Mouse (Mus musculus) heart, adult 8-10 months (tissue): ENCODE results near the gene Mdp1. TPM values are rescaled to one million over a fixed set of nuclear protein-coding genes. Genes with fewer than 3 reads are reported as not detected.

ENCODE experiments used
- DNase-seq: peaks from one replicate; pipeline ENCODE4 v3.0.0; 2022; ENCODE audit warnings: low spot score
- total RNA-seq, 4 experiments: library from RNA; stranded (reverse); gene quantifications; 2 replicates each; pipeline ENCODE4 v1.2.4; 2022

Gene Mdp1
- total RNA-seq: 10 to 100 TPM; 46.2 to 64.1 (median 52.7) TPM

DNA sequence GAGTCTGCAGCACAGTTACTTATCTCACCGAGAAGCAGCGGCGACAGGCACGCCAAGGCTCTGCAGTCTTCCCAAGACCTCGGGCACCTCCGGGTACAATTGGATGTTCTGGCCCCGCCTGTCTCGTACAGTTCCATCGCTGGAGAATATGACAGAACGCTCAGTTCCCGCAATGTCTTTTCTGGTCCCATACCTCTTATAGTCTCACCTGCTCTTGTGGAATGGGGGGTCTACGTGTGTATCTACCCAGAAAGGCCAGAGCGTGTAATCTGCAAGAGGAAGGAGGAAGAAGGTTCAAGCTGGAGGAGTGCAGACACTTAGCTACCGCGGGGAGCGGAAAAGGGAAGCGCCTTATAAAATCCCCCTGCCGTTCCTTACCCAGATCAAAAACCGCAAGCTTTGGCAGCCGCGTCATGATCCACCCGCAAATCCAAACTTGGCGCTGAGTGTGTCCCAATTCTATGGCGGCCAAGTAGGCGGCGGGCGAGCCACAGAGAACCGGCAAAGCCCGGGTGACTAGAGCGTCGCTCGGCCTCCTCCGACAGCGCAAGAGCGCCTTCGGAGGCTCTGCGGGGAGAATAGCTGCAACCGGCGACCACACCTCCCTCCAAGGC lies at the start of gene Mdp1:
Gene Mdp1, minus strand, starts transcription at position 549 of the 614 bp plus-strand sequence.
- peak; percentile 64 for DNase-seq

DNA sequence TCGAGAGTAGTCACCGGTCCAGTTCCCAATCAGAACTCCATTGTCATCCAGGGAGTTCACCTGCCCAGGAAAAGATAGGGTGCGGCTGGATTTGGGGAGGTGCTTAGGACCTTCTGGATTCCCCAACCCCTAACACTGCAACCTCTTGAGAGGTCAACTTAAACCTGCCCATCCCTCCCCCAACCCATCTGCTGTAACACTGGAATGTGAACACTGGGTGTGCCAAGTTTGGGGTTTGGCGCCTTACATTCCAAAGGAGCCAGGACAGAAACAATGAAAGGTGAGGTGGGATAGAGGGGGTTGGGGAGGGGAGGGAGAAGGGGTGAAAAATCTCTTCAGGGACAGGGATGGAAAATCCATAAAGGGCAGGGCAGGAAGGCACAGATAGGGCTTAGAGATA lies 49.2 kb upstream of the Mdp1 start:
- DNase-seq: no peak

DNA sequence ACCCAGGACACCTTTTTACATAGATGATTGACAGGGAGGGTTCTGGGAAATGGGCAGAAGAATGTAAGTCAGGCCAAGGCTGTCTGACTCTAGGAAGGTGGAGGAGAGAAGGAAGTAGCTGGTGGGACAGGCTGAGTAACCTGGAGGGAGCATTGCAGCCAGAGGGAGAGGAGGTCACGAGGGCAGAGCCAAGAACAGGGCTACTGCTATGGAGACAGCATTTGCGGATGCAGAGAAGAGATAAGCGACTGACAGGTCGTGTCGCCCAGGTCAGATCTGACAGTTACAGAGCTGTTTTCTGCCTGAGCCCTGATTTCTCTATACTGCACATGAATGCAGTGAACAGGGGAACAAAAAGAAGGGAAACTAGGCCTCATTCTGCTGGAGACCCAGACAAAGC lies 47.1 kb upstream of the Mdp1 start:
- no peak for DNase-seq

DNA sequence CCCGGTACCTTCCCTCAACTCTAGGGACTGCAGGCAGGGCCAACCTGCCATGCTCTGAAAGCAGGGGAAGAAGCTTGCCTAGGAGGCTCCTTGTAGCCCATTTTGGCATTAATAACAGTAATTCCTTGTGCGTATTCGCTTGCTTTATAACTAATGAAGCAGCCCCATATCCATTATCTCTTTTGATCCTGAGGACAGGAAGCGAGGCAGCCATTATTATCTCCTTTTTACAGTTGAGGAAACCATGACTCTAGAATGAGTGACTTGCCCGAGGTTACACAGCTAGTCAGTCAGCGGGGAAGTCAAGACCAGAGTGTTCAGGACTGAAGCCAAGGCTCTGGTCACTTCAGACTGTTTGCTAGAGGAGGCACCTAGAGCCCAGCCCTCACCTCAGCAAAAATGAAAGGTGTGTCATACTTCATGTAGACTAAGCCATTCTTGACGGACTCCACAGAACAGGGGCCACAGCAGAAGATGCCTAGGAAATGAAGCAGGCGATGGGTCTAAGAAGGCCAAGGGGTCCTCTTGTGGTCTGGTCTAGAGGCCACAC lies 45.8 kb upstream of the Mdp1 start:
- no peak for DNase-seq

DNA sequence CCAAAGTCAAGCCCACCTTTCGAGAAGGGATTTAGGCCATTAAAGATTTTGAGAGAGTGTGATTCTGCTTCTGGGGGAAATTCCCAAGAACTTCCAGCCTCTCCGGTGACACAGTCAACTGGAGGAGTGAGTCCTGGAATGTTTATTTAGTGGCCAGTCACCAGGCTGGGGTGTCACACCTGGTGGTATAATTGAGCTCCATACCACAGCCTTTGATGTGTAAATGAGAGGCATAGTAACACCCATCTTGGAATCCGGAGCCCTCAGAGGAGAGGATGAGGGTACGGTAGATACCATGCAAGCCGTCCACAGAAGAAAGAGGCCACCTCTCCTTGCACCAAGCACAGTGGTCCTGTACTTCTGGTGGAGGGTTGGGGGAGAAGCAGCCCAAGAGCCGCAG lies 42.5 kb upstream of the Mdp1 start:
- no peak for DNase-seq

DNA sequence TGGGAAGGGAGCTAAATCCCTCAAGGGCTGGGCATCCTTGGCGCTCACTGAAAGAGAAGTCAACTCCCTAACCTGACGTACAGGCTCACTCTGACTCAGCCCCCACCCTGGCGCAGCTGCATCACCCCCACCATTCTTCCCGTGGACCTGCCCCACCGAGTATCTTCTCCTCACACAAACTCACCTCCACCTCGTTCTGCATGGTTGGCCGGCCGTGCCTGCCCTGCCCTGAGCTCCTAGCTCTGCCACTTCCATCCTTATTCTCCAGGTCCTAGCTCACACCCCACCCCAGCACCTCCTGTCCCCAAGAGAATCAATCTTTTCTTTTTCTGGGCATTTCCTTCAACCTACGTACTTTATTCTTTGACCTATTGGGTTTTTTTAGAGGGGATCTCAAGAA lies 40.8 kb upstream of the Mdp1 start:
- DNase-seq: no peak

DNA sequence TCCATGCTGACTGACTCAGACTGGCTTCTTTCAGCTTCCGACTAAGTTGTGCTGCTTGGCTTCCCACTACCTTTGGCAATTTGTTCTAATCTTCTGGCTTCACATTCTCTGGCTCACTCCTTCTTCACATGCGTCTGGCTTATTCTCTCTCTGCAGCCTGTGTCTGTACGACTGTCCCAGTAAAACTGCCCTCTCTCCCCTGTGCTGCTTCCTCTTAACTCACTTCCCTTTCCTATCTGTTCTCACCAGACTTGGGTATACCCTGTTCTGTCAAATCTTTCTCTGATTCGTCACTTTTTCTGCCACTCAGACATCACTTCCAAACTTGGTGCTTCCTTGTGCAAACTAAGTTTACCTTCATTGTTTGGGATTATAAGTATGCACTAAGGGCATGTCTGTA lies 36.9 kb upstream of the Mdp1 start:
- no peak for DNase-seq

DNA sequence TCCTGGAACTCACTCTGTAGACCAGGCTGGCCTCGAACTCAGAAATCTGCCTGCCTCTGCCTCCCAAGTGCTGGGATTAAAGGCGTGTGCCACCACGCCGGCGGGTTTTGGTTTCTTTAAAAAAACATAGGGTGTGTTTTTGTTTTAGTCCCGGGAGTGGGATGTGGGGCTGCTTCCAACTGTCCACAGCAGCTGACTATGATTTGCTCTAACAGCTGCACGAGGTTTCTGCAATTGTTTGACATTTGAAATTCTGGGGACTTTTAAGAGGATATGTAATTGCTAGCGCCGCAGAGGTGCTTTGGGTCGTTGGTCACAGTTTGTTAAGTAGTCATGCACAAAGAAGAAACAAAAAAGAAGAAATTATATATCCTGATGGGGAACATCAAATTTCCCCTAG lies 29.1 kb upstream of the Mdp1 start:
- DNase-seq: no peak

DNA sequence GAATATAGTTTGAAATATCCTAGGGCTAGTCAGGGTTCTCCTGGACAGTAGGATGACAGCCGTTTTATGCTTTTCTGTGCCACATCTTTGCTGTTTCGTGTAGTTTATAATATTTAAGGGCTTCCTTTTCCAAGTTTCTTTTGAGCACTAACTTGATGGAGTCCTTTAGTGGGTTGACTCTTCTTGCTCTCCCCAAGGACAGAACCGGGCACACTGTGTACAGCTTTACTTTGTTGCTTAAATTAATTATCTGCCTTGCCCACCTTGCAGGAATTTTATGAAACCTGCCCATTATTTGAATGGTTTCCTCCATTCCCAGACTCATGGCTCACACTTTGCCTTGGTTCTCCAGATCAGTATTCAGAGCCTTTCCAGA lies 21.8 kb upstream of the Mdp1 start:
- no peak for DNase-seq

DNA sequence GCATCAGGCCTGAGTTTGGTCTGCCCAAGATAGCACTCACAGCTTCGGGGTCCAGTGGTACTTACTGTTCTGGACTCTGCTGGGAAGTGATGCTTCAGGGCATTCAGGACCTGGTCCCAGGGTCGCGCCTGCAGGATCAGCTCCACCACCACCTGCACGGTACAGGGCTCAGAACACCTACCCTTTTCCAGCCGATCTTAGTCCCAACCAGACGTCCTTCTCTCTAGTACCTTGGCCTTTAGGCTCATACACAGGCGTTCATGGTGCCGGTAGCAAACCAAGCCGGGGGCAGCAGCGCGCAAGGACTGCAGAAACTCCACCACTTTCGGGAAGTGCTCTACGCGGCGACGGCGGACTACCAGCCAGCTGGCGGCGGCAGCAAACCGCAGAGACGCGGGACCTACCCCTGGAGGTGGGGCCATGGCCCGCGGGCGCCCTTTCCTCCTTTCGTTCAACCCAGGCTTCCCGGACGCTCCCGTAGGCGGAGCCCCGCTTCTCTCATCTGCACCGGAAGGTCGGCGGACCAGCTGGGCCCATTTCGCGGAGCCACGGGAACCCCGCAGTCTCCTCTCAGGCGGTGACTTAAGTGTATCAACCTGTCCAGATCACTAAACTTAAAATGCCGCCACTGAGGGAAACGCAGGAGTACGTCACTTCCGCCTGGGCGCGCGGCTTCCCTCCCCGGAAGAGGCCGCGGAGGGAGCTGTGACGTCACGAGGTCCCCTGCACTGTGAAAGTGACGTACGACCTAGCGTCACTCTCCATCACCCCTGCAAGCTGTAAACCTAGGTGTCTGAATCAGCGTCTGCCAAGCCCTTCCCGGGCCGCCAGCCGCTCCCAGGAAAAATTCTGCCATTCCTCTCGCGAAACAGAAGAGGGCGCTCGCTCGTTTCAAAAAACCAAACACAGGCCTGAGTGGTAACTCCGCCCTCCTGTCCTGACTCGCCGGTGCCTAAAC lies 21.1 kb upstream of the Mdp1 start, which contains the start of gene Tinf2:
Gene Tinf2, minus strand, starts transcription at position 661 of the 958 bp plus-strand sequence.
- DNase-seq: peak; percentile 91

DNA sequence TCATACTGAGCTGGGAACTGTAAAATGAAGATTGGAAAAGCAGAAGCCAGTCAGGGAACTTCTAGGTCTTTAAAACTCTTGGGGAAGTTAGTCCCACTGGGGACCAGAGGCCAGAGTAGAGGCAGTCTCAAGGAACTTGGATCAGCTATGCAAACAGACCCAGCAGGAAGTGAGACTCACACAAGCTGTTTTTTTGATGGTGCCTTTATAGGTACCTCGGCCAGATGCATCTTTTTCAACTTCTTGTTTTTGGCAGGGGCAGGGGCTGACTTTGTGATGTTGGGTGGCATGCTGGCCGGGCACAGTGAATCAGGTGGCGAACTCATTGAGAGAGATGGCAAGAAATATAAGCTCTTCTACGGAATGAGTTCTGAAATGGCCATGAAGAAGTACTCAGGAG lies 17.3 kb upstream of the Mdp1 start:
- DNase-seq: no peak

DNA sequence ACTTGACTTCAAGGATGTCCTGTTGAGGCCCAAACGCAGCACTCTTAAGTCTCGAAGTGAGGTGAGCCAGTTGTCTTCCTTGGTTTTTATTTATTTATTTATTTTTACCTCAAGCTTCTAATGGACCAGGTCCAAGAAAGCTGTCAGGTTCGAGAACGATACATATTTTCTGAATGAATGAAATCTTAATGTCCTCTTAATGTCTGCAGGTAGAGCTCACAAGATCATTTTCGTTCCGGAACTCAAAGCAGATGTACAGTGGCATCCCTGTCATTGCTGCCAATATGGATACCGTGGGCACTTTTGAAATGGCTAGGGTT lies 12.4 kb upstream of the Mdp1 start:
- DNase-seq: no peak

DNA sequence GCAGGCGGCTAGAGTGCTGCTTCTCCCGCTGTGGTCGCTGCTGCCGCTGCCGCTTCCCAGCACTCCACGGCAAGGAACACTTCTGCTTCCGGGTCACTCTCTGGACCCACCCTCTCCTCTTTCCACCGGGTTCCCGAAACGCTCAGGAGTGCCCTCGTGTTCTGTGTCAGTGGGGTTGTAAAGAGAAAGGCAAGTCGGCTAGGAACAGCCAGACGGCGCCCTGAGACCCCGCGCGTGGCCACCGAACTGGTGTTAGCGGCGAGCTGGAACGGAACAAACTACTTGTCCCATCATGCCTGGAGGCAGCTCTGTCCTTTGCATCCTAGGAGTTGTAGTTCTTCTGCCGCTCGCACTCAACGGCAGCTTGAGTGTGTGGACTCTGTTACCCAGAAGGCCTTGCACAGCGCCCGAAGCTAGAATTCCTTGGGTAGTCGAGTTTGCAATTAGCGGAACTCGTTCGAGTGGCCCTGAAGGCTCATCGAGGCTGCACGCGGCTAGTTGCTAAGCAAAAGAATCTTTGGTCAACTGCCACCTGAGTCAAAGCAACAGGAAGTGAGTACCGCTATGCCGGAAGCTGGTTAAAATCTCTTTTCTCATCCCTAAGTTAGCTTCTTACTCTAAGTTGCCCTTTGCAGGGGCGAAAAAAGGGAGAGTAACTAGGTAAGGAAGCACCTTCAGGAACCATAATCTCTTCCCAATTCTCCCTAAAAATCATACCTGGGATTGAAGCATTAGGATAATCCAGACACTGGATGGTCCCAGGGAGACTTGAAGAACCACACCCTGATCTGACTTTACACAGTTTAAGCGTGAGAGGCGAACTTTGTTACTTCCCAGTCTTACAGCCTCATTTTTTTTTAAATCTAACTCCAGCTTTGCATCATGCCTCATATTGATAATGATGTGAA lies 11.8 kb upstream of the Mdp1 start, which contains the start of the genes Gmpr2 and Nedd8:
Gene Gmpr2, plus strand, starts transcription at position 109 of the 908 bp plus-strand sequence.
Gene Nedd8, minus strand, starts transcription at position 292 of the 908 bp plus-strand sequence.
- peak; percentile 93 for DNase-seq

DNA sequence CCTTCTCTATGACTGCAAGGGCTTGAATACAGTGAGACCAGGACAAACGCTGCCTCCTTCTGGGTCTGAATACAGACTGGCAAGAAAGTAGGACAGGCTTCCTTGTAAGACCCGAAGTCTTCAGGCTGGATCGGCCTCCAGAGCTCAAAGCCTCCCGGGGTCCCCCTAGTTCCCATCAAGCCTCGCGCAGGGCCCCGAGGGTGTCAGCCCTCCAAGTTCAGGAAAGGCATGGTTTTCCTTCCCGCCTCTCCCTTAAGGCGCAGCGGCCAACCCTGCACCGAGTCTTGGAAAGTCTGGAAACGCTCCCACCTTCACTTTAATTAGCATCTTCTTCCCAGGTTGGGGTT lies 11.2 kb upstream of the Mdp1 start:
- DNase-seq: no peak

DNA sequence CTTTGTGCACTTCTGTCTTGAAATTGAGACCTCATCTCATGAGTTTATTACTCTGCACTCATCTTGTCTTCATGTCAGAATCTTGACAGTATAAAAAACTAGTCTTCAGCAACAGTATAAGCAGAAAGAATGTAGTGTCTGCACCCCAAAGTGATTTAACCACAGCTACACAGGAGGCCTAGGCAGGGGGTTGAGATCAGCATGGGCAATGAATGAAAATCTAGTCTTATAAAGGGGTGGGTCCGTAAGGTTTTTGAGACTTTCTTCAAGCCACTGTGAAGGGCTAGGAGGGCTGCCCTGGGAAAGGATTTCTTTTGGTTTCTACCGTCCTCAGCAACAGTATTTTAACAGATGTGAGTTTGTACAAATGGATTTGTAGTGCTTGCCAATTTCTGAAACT lies 328 bp upstream of the Mdp1 start:
- no peak for DNase-seq

DNA sequence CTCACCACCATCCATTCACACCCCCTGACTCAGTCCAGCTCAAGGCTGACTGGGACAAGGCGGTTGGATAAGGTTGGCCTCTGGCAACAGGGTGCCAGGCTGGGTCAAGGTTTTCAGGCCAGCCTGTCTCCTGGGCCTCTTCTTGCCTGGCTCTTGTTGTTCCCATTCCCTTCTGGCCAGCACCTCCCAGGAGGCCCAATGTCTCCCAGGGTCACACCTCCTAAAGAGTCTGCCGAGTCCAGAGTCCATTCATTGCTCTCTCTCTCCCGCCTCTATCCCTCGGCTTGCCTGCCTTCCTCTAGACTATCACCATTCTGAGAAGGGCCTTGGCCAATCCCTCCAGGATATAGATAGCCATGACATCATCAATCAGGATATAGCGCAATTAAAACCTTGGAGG lies 2.3 kb downstream of the Mdp1 start:
- DNase-seq: no peak

DNA sequence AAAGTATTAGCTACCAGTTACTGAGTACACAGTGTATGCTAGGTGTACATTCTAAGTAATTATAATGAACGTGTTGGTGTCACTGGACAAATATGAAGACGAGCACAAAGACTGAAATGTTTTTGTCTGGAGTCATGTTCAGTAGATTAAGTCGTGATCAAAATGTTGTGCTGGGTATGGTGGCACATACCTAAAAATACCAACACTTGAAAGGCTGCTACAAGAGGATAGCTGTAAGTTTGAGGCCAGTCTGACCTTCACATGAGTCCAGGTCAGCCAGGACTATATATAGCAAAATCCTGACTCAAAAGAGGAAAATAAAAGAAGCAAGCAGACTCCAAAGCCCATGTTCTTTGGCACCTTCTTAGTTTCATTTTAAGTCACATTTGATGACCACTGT lies 3.4 kb downstream of the Mdp1 start:
- DNase-seq: no peak

DNA sequence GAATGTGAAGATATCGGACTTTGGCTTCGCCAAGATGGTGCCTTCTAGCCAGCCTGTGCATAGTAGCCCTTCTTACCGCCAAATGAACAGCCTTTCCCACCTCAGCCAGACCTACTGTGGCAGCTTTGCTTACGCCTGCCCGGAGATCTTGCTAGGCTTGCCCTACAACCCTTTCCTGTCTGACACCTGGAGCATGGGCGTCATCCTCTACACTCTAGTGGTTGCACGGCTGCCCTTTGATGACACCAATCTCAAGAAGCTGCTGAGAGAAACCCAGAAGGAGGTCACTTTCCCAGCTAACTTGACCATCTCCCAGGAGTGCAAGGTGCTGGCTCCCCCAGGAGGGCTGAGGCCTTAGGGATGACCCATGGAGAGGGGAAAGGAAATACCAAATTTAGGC lies 8.8 kb downstream of the Mdp1 start:
- no peak for DNase-seq

DNA sequence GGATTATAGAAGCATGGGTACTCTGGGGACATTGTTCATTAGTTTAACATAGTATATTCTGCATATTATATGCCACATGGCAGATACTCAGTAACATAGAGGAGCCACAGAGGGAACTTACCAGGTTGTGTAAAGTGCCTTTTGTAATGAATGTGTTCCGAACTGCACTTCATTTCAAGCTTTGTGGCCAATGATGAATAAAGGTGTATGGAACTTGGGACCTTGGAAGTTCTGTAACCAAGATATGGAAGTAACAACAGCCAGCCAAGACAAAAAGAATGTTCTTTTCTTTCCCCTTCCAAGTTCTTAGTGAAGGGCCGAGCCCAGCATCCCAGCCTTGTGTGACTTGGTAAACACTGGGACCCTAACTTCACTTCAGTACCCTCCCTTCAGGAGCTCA lies 10.4 kb downstream of the Mdp1 start, which contains the start of gene Tssk4:
Gene Tssk4, plus strand, starts transcription at position 301 of the 400 bp plus-strand sequence.
- DNase-seq: no peak

DNA sequence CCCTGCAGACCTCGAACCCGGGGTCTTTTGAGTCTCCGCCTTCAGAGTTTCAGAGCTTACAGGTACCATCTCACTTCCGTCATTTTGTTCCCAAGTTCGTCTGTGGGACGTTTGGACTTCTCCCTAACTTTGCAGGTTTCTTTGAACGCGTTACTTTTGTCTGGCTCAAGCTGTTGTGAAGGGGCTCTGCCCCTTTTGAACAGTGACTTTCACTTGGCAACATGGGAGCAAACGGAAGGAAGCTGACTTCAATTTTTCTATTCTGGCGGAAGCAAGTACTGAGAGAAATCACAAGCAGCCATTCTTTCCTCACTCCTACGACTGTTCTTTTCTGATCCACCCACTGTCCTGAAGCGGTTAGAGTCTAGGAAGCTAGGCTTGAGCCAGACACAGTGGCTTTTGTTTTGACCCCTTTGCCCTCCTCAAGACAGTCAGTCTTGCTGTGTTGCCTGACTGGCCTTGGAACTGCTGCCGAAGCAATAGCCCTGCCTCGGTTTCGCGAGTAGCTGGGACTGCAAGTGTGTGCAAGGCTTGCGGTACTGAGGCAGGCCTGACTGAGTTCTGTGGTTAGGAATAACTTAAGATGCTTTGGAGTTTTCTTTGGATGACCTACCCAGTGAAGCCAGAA lies 15.9 kb downstream of the Mdp1 start:
- peak; percentile 41 for DNase-seq
